Mouse (Mus musculus): ENCODE data around the gene Sufu.

Gene Sufu

GRCm38 (mm10) chr19:46435492-46435891, 38.8 kb downstream of the Sufu start:
- POLR2A ChIA-PET = interaction anchor here (0.6 to 3.5 kb wide), 23 partner anchors 8 to 183 kb away, joined by 3 to 20 read pairs (median 3); partner anchors contain the start of gene Sufu (in 3 of the 4)

GRCm38 (mm10) chr19:46443509-46443908, 46.8 kb downstream of the Sufu start:
- POLR2A ChIA-PET = interaction anchor here in 3 of 4 experiments (0.6 to 1.7 kb wide), 7 partner anchors 8 to 322 kb away, joined by 3 to 7 read pairs (median 5); partner anchors contain the start of gene Sufu (in 2 of the 3)
- CTCF ChIA-PET = interaction anchor here (0.6 to 2.4 kb wide), 22 partner anchors 8 to 189 kb away, joined by 3 to 20 read pairs (median 5); partner anchors contain the start of genes Sufu (in 4 of the 4), Nfkb2 (in 2 of the 4) and Actr1a (in 1 of the 4)

More at GRCm38 (mm10) chr19:46435492-46435891, 38.8 kb downstream of the Sufu start:
- CTCF ChIA-PET = interaction anchor here (0.6 to 2.4 kb wide), 84 partner anchors 8 to 421 kb away, joined by 3 to 20 read pairs (median 4); partner anchors contain the start of genes Sufu (in 4 of the 4), Actr1a (in 2 of the 4), Nfkb2 (in 2 of the 4) and Borcs7 (in 1 of the 4)

GRCm38 (mm10) chr19:46444209-46444608, 47.5 kb downstream of the Sufu start:
- CTCF ChIA-PET = interaction anchor here (0.5 to 2.4 kb wide), 27 partner anchors 8 to 777 kb away, joined by 3 to 20 read pairs (median 5); partner anchors contain the start of genes Sufu (in 4 of the 4), Nfkb2 (in 2 of the 4) and Actr1a (in 1 of the 4)
- POLR2A ChIA-PET = interaction anchor here in 3 of 4 experiments (0.6 to 1.7 kb wide), 7 partner anchors 9 to 321 kb away, joined by 3 to 7 read pairs (median 5); partner anchors contain the start of gene Sufu (in 2 of the 3)

GRCm38 (mm10) chr19:46445641-46446040, 48.9 kb downstream of the Sufu start:
- POLR2A ChIA-PET = interaction anchor here in 1 of 4 experiments (0.8 to 1.2 kb wide), 5 partner anchors 10 to 70 kb away, joined by 3 to 4 read pairs (median 3); partner anchors contain the start of gene Sufu
- CTCF ChIA-PET = interaction anchor here (0.7 to 2.2 kb wide), 6 partner anchors 10 to 192 kb away, joined by 3 to 6 read pairs (median 3); no protein-coding TSS in a partner anchor

GRCm38 (mm10) chr19:46446436-46447020, 49.8 kb downstream of the Sufu start:
- ChIA-PET CTCF (interaction anchor here in 3 of 4 experiments (0.7 to 3.0 kb wide), 5 partner anchors 11 to 192 kb away, joined by 3 to 13 read pairs (median 4); partner anchors contain the start of gene Sufu (in 1 of the 3)), POLR2A (interaction anchor here in 2 of 4 experiments (0.8 to 1.9 kb wide), 5 partner anchors 11 to 64 kb away, joined by 3 to 4 read pairs (median 3); partner anchors contain the start of genes Sufu (in 1 of the 2) and Trim8 (in 1 of the 2))

- POLR2A ChIA-PET = interaction anchor here in 3 of 4 experiments (0.5 to 1.9 kb wide), 7 partner anchors 10 to 316 kb away, joined by 3 to 7 read pairs (median 4); partner anchors contain the start of genes Sufu (in 2 of the 3) and Trim8 (in 1 of the 3)
- CTCF ChIA-PET = interaction anchor here in 3 of 4 experiments (1.1 to 3.0 kb wide), 4 partner anchors 11 to 143 kb away, joined by 3 to 13 read pairs (median 6); partner anchors contain the start of genes Sufu (in 2 of the 3) and Nfkb2 (in 1 of the 3)
Observed at GRCm38 (mm10) chr19:46447110-46447509, 50.4 kb downstream of the Sufu start.

- ChIA-PET CTCF (interaction anchor here (0.6 to 3.0 kb wide), 7 partner anchors 12 to 1472 kb away, joined by 3 to 13 read pairs (median 4); partner anchors contain the start of genes Sufu (in 3 of the 4) and Nfkb2 (in 1 of the 4)), POLR2A (interaction anchor here in 2 of 4 experiments (0.7 to 1.9 kb wide), 8 partner anchors 8 to 90 kb away, joined by 3 to 5 read pairs (median 4); partner anchors contain the start of genes Sufu (in 2 of the 2) and Trim8 (in 1 of the 2))
Observed at GRCm38 (mm10) chr19:46447911-46448310, 51.2 kb downstream of the Sufu start.

- POLR2A ChIA-PET = interaction anchor here in 1 of 4 experiments (1.2 kb wide), 1 partner anchor 60 kb away, joined by 3 read pairs; no protein-coding TSS in a partner anchor
Observed at GRCm38 (mm10) chr19:46449261-46450005, 52.7 kb downstream of the Sufu start.

GRCm38 (mm10) chr19:46452052-46452827, 55.5 kb downstream of the Sufu start:
- POLR2A ChIA-PET = interaction anchor here in 3 of 4 experiments (0.6 to 2.0 kb wide), 8 partner anchors 15 to 348 kb away, joined by 3 to 6 read pairs (median 4); partner anchors contain the start of gene Sufu (in 1 of the 3)

More at GRCm38 (mm10) chr19:46449261-46450005, 52.7 kb downstream of the Sufu start:
- CTCF ChIA-PET = interaction anchor here in 2 of 4 experiments (1.4 to 2.1 kb wide), 3 partner anchors 14 to 149 kb away, joined by 3 to 8 read pairs (median 6); partner anchors contain the start of gene Wbp1l (in 1 of the 2)

GRCm38 (mm10) chr19:46452916-46453315, 56.2 kb downstream of the Sufu start:
- ChIA-PET CTCF (interaction anchor here in 3 of 4 experiments (0.5 to 2.9 kb wide), 37 partner anchors 9 to 317 kb away, joined by 3 to 20 read pairs (median 4); partner anchors contain the start of genes Nfkb2 (in 2 of the 3), Actr1a (in 1 of the 3), Sufu (in 1 of the 3) and Wbp1l (in 1 of the 3)), POLR2A (interaction anchor here (0.5 to 2.0 kb wide), 7 partner anchors 14 to 1908 kb away, joined by 3 to 7 read pairs (median 4); partner anchors contain the start of gene Sufu (in 1 of the 4))

More at GRCm38 (mm10) chr19:46452052-46452827, 55.5 kb downstream of the Sufu start:
- CTCF ChIA-PET = interaction anchor here in 3 of 4 experiments (0.5 to 2.9 kb wide), 42 partner anchors 9 to 386 kb away, joined by 3 to 20 read pairs (median 4); partner anchors contain the start of genes Nfkb2 (in 3 of the 3), Actr1a (in 1 of the 3), Sufu (in 1 of the 3) and Wbp1l (in 1 of the 3)

GRCm38 (mm10) chr19:46454126-46454880, 57.6 kb downstream of the Sufu start:
- CTCF ChIA-PET = interaction anchor here in 3 of 4 experiments (0.8 to 2.9 kb wide), 6 partner anchors 10 to 58 kb away, joined by 3 to 11 read pairs (median 6); partner anchors contain the start of gene Sufu (in 1 of the 3)
- POLR2A ChIA-PET = interaction anchor here in 2 of 4 experiments (1.1 to 2.0 kb wide), 5 partner anchors 16 to 69 kb away, joined by 3 to 6 read pairs (median 4); partner anchors contain the start of gene Sufu (in 1 of the 2)

- CTCF ChIA-PET = interaction anchor here in 1 of 4 experiments (1.4 kb wide), 1 partner anchor 58 kb away, joined by 4 read pairs; the partner anchor contains the start of gene Sufu
- POLR2A ChIA-PET = interaction anchor here in 3 of 4 experiments (0.5 to 1.8 kb wide), 4 partner anchors 16 to 547 kb away, joined by 4 to 5 read pairs (median 4); no protein-coding TSS in a partner anchor
Observed at GRCm38 (mm10) chr19:46455032-46455431, 58.3 kb downstream of the Sufu start.

GRCm38 (mm10) chr19:46455556-46455955, 58.9 kb downstream of the Sufu start:
- CTCF ChIA-PET = interaction anchor here in 3 of 4 experiments (1.2 to 1.4 kb wide), 4 partner anchors 16 to 59 kb away, joined by 3 to 5 read pairs (median 4); partner anchors contain the start of gene Sufu (in 2 of the 3)
- POLR2A ChIA-PET = interaction anchor here in 3 of 4 experiments (0.5 to 1.8 kb wide), 7 partner anchors 14 to 547 kb away, joined by 3 to 5 read pairs (median 4); no protein-coding TSS in a partner anchor

GRCm38 (mm10) chr19:46456018-46456735, 59.5 kb downstream of the Sufu start:
- CTCF ChIA-PET = interaction anchor here (0.7 to 1.9 kb wide), 7 partner anchors 12 to 132 kb away, joined by 3 to 6 read pairs (median 3); partner anchors contain the start of gene Sufu (in 2 of the 4)
- POLR2A ChIA-PET = interaction anchor here in 2 of 4 experiments (0.5 to 1.8 kb wide), 12 partner anchors 11 to 283 kb away, joined by 3 to 5 read pairs (median 4); no protein-coding TSS in a partner anchor
